Mouse (Mus musculus) embryonic facial prominence, embryonic 15.5 days (tissue): ENCODE measurements around the gene Gm5134. TPM values are rescaled to one million over a fixed set of nuclear protein-coding genes. Genes with fewer than 3 reads are reported as not detected.

ENCODE experiments used
- ATAC-seq: fragments of 200-750 bp; cut with Nextera tagmentation; 2 replicates; pipeline ENCODE4 v1.8.0; 2017; ENCODE audit warnings: low read depth, moderate TSS enrichment; ENCODE audit not compliant: insufficient number of reproducible peaks, low FRiP score, low TSS enrichment
- H3K27ac ChIP-seq: fragments of 300-500 bp; sonication (generic); replicated peaks from 2 replicates; pipeline ENCODE4 v1.5.1; 2015; ENCODE audit warnings: mild to moderate bottlenecking, inconsistent platforms
- H3K27me3 ChIP-seq: fragments of 300-500 bp; sonication (generic); 2 replicates; pipeline ENCODE4 v1.6.1; 2015; ENCODE audit warnings: inconsistent platforms
- H3K36me3 ChIP-seq: fragments of 300-500 bp; sonication (generic); 2 replicates; pipeline ENCODE4 v1.6.1; 2015; ENCODE audit warnings: mild to moderate bottlenecking, inconsistent platforms
- H3K4me1 ChIP-seq: fragments of 300-500 bp; sonication (generic); 2 replicates; pipeline ENCODE4 v1.6.1; 2015; ENCODE audit warnings: inconsistent platforms
- H3K4me2 ChIP-seq: fragments of 300-500 bp; sonication (generic); replicated peaks from 2 replicates; pipeline ENCODE4 v1.6.1; 2015; ENCODE audit warnings: mild to moderate bottlenecking, inconsistent platforms
- H3K4me3 ChIP-seq: fragments of 300-500 bp; sonication (generic); replicated peaks from 2 replicates; pipeline ENCODE4 v1.5.1; 2015; ENCODE audit warnings: mild to moderate bottlenecking, inconsistent platforms
- H3K9ac ChIP-seq: fragments of 300-500 bp; sonication (generic); 2 replicates; pipeline ENCODE4 v1.6.1; 2015; ENCODE audit warnings: inconsistent platforms
- H3K9me3 ChIP-seq: fragments of 300-500 bp; sonication (generic); replicated peaks from 2 replicates; pipeline ENCODE4 v1.6.1; 2016; ENCODE audit warnings: inconsistent platforms
- WGBS: fragments of 180-500 bp; shearing (Covaris S2); methylation state at CpG from one replicate; pipeline ENCODE4 v1.1.7; 2015; 5-methylcytosine and 5-hydroxymethylcytosine counted together
- microRNA-seq: library from miRNA; unstranded; fragments of <30 nt; microRNA quantifications from one replicate; pipeline ENCODE4, GENCODE M21; 2016; ENCODE audit warnings: borderline number of aligned reads
- polyA plus RNA-seq: library from polyadenylated mRNA; unstranded; fragments of >200 nt; fragmentation: Nextera tagmentation; extraction: Ambion mirVana; gene quantifications from 2 replicates; pipeline ENCODE4 v1.2.1, GENCODE M21; 2015

Gm5134 gene
- polyA plus RNA-seq, 1 experiment from 2014 or later: not detected

- H3K4me1 ChIP-seq: no peaks in the 10 kb centered on the region
- H3K4me3 ChIP-seq: no peak overlapping the region
- no peaks in the 10 kb centered on the region for H3K27me3 ChIP-seq
- no peak overlapping the region for H3K27ac ChIP-seq
- no peak for ATAC-seq
- 32% methylated on average over 6 of the region's 6 CpGs for WGBS
- H3K9me3 ChIP-seq: no peaks in the 10 kb centered on the region
- H3K4me2 ChIP-seq: no peak overlapping the region
- H3K36me3 ChIP-seq: no peaks in the 10 kb centered on the region
- no peak overlapping the region for H3K9ac ChIP-seq
Observed at GRCm38 (mm10) chr10:76048967-76049366, 94.7 kb downstream of the Gm5134 start.

GRCm38 (mm10) chr10:76051860-76052259 lies 97.5 kb downstream of the Gm5134 start:
- Histone ChIP-seq H3K36me3 (no peaks in the 10 kb centered on the region), H3K4me2 (no peak overlapping the region), H3K9me3 (no peaks in the 10 kb centered on the region), H3K9ac (no peak overlapping the region), H3K27me3 (no peaks in the 10 kb centered on the region), H3K4me3 (no peak overlapping the region), H3K27ac (no peak overlapping the region), H3K4me1 (no peaks in the 10 kb centered on the region)
- WGBS: 69% methylated on average over 11 of the region's 11 CpGs
- ATAC-seq: no peak

Small RNA genes lying within 50 kb of the gene (microRNA-seq; reads per million reads assigned to microRNA genes)
- gene Mir6409: not detected

Other genes starting within 250 kb of the Gm5134 start
- gene Cabin1, start 190.2 kb upstream of the Gm5134 start, polyA plus RNA-seq: 29.4 and 30.0 TPM in 2 replicates
- 53.2 and 58.3 TPM in 2 replicates for gene Ddt, start 181.1 kb upstream of the Gm5134 start, polyA plus RNA-seq
- gene Gm20441, start 173.6 kb upstream of the Gm5134 start, polyA plus RNA-seq: not detected in 2 replicates
- gene Gstt3, start 173.1 kb upstream of the Gm5134 start, polyA plus RNA-seq: 17.1 and 18.1 TPM in 2 replicates
- gene Gstt1, start 155.9 kb upstream of the Gm5134 start, polyA plus RNA-seq: 13.8 and 14.5 TPM in 2 replicates
- gene Gstt4, start 132.0 kb upstream of the Gm5134 start, polyA plus RNA-seq: not detected in 2 replicates
- gene Gstt2, start 117.1 kb upstream of the Gm5134 start, polyA plus RNA-seq: 9.0 and 11.0 TPM in 2 replicates
- gene Mif, start 94.3 kb upstream of the Gm5134 start, polyA plus RNA-seq: 1,283 and 1,429 TPM in 2 replicates
- 2.0 and 3.1 TPM in 2 replicates for gene Derl3, start 61.1 kb upstream of the Gm5134 start, polyA plus RNA-seq
- 187 and 192 TPM in 2 replicates for gene Smarcb1, start 32.9 kb upstream of the Gm5134 start, polyA plus RNA-seq
- gene Chchd10, start 21.4 kb upstream of the Gm5134 start, polyA plus RNA-seq: 29.7 and 33.4 TPM in 2 replicates
- gene Mmp11, start 18.0 kb upstream of the Gm5134 start, polyA plus RNA-seq: 101 and 133 TPM in 2 replicates
- gene Gm867, start 13.8 kb upstream of the Gm5134 start, polyA plus RNA-seq: 0.81 and 0.89 TPM in 2 replicates
- 1.4 and 1.6 TPM in 2 replicates for gene Vpreb3, start 11.5 kb upstream of the Gm5134 start, polyA plus RNA-seq
- gene Zfp280b, start 78.1 kb downstream of the Gm5134 start, polyA plus RNA-seq: 14.8 and 16.4 TPM in 2 replicates
- not detected in 2 replicates for gene Slc5a4b, start 156.4 kb downstream of the Gm5134 start, polyA plus RNA-seq
- gene Slc5a4a, start 192.9 kb downstream of the Gm5134 start, polyA plus RNA-seq: not detected in 2 replicates